Mouse (Mus musculus): ENCODE results near the gene Sc5d. TPM values are rescaled to one million over a fixed set of nuclear protein-coding genes. Genes with fewer than 3 reads are reported as not detected.

Gene Sc5d
- polyA plus RNA-seq, 1 experiment from 2014 or later, result 146 TPM

- DNase-seq, result no peak
- no peak for ATAC-seq
- no peak overlapping the region for H3K4me2 ChIP-seq (ENCODE audit: low read depth, low read length)
- no peak for TF ChIP-seq EP300 (IDR thresholded peaks at IDR 0.05; ENCODE audit: low read depth)
- TF ChIP-seq CTCF (IDR thresholded peaks at IDR 0.05; ENCODE audit: low read depth), result no peak
- no peak overlapping the region for H3K27ac ChIP-seq (ENCODE audit: low read depth)
- H3K4me3 ChIP-seq (ENCODE audit: low read depth, low read length), result no peak overlapping the region
- no peaks in the 10 kb centered on the region for H3K36me3 ChIP-seq (replicated peaks; ENCODE audit: insufficient read depth, low read length)
- H3K4me1 ChIP-seq (ENCODE audit: insufficient read depth), result no peaks in the 10 kb centered on the region
- WGBS (ENCODE audit: insufficient replicate concordance), result 66% methylated on average over 12 of the region's 12 CpGs
- no peak overlapping the region for H3K9ac ChIP-seq (replicated peaks)
- no peaks in the 10 kb centered on the region for H3K27me3 ChIP-seq (ENCODE audit: insufficient read depth, low read length)
- H3K9me3 ChIP-seq (ENCODE audit: low read length), result no peaks in the 10 kb centered on the region
Measured at GRCm38 (mm10) chr9:42229465-42230110, 34.5 kb downstream of the Sc5d start.

DNA sequence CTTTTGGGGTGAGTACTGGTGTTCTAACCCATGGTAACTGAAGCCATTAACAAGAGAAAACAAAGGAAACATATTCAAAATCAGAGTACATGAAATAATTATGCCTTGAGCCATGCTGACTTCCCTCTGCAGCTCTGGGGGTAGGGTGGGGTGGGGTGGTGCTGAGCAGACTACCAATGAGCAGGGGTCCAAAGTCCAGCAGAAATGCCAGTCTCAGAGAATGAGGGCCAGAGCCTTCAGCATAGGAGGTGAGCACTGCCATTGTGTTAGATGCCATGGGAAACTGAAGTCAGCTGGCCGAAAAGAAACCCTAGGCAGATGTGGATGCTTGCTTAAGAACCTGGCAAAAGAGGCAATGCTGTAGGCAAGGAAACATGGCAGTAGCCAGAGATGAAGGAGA, 36.3 kb downstream of the Sc5d start:
- Histone ChIP-seq H3K9ac (replicated peaks) (no peak overlapping the region), H3K9me3 (ENCODE audit: low read length) (no peaks in the 10 kb centered on the region), H3K27ac (ENCODE audit: low read depth) (no peak overlapping the region), H3K27me3 (ENCODE audit: insufficient read depth, low read length) (no peaks in the 10 kb centered on the region), H3K4me1 (ENCODE audit: insufficient read depth) (no peaks in the 10 kb centered on the region), H3K4me3 (ENCODE audit: low read depth, low read length) (no peak overlapping the region), H3K36me3 (replicated peaks; ENCODE audit: insufficient read depth, low read length) (no peaks in the 10 kb centered on the region), H3K4me2 (ENCODE audit: low read depth, low read length) (no peak overlapping the region)
- no peak for TF ChIP-seq EP300 (IDR thresholded peaks at IDR 0.05; ENCODE audit: low read depth)
- no peak for TF ChIP-seq CTCF (IDR thresholded peaks at IDR 0.05; ENCODE audit: low read depth)
- no peak for DNase-seq
- WGBS (ENCODE audit: insufficient replicate concordance), result 70% methylated on average over 1 of the region's 1 CpGs
- no peak for ATAC-seq

- no peak for TF ChIP-seq EP300 (IDR thresholded peaks at IDR 0.05; ENCODE audit: low read depth)
- no peak for TF ChIP-seq CTCF (IDR thresholded peaks at IDR 0.05; ENCODE audit: low read depth)
- Histone ChIP-seq H3K27ac (ENCODE audit: low read depth) (no peak overlapping the region), H3K27me3 (ENCODE audit: insufficient read depth, low read length) (no peaks in the 10 kb centered on the region), H3K36me3 (replicated peaks; ENCODE audit: insufficient read depth, low read length) (no peaks in the 10 kb centered on the region), H3K9me3 (ENCODE audit: low read length) (no peaks in the 10 kb centered on the region), H3K9ac (replicated peaks) (no peak overlapping the region), H3K4me1 (ENCODE audit: insufficient read depth) (no peaks in the 10 kb centered on the region), H3K4me2 (ENCODE audit: low read depth, low read length) (no peak overlapping the region), H3K4me3 (ENCODE audit: low read depth, low read length) (no peak overlapping the region)
- ATAC-seq, result no peak
- WGBS (ENCODE audit: insufficient replicate concordance), result 55% methylated on average over 12 of the region's 12 CpGs
- no peak for DNase-seq
Measured at GRCm38 (mm10) chr9:42219001-42219660, 44.9 kb downstream of the Sc5d start.

GRCm38 (mm10) chr9:42217685-42218084, 46.4 kb downstream of the Sc5d start:
- DNase-seq, result no peak
- WGBS (ENCODE audit: insufficient replicate concordance), result 70% methylated on average over 10 of the region's 10 CpGs
- Histone ChIP-seq H3K27ac (ENCODE audit: low read depth) (no peak overlapping the region), H3K4me1 (ENCODE audit: insufficient read depth) (no peaks in the 10 kb centered on the region), H3K36me3 (replicated peaks; ENCODE audit: insufficient read depth, low read length) (no peaks in the 10 kb centered on the region), H3K27me3 (ENCODE audit: insufficient read depth, low read length) (no peaks in the 10 kb centered on the region), H3K4me2 (ENCODE audit: low read depth, low read length) (no peak overlapping the region), H3K9me3 (ENCODE audit: low read length) (no peaks in the 10 kb centered on the region), H3K9ac (replicated peaks) (no peak overlapping the region), H3K4me3 (ENCODE audit: low read depth, low read length) (no peak overlapping the region)
- TF ChIP-seq CTCF (IDR thresholded peaks at IDR 0.05; ENCODE audit: low read depth) (no peak), EP300 (IDR thresholded peaks at IDR 0.05; ENCODE audit: low read depth) (no peak)
- ATAC-seq, result no peak; the same call in 1 of the 2 replicates

- Histone ChIP-seq H3K4me3 (ENCODE audit: low read depth, low read length) (no peak overlapping the region), H3K4me1 (ENCODE audit: insufficient read depth) (no peaks in the 10 kb centered on the region), H3K27ac (ENCODE audit: low read depth) (no peak overlapping the region), H3K27me3 (ENCODE audit: insufficient read depth, low read length) (no peaks in the 10 kb centered on the region), H3K9me3 (ENCODE audit: low read length) (no peaks in the 10 kb centered on the region), H3K36me3 (replicated peaks; ENCODE audit: insufficient read depth, low read length) (no peaks in the 10 kb centered on the region), H3K4me2 (ENCODE audit: low read depth, low read length) (no peak overlapping the region), H3K9ac (replicated peaks) (no peak overlapping the region)
- WGBS (ENCODE audit: insufficient replicate concordance), result 62% methylated on average over 1 of the region's 1 CpGs
- no peak for DNase-seq
- ATAC-seq, result no peak
- TF ChIP-seq EP300 (IDR thresholded peaks at IDR 0.05; ENCODE audit: low read depth), result no peak
- TF ChIP-seq CTCF (IDR thresholded peaks at IDR 0.05; ENCODE audit: low read depth), result no peak
Measured at GRCm38 (mm10) chr9:42214116-42214515, 49.9 kb downstream of the Sc5d start.

DNA sequence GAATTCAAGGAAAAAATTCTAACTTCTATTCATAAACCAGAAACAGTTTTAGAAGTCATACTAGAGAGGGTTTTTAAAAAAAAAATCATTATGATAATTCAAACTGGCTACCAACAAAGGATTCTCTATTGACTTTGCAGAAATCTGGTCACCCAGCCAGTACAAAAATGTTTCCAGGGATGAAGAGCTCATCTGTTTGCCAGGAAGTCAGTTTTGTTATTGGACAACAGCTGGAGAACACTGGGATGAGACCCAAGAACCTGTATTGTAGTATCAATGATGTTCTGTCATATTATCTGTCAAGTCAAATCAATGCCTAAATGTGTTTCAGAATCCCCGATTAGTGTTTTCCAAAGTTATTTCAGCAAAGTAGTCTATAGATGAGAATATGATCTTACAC, 50.9 kb downstream of the Sc5d start:
- H3K36me3 ChIP-seq (replicated peaks; ENCODE audit: insufficient read depth, low read length), result no peaks in the 10 kb centered on the region
- no peak overlapping the region for H3K27ac ChIP-seq (ENCODE audit: low read depth)
- no peak overlapping the region for H3K4me2 ChIP-seq (ENCODE audit: low read depth, low read length)
- TF ChIP-seq EP300 (IDR thresholded peaks at IDR 0.05; ENCODE audit: low read depth) (no peak), CTCF (IDR thresholded peaks at IDR 0.05; ENCODE audit: low read depth) (no peak)
- H3K9me3 ChIP-seq (ENCODE audit: low read length), result no peaks in the 10 kb centered on the region
- ATAC-seq (no peak), DNase-seq (no peak)
- no peak overlapping the region for H3K4me3 ChIP-seq (ENCODE audit: low read depth, low read length)
- 81% methylated on average over 1 of the region's 1 CpGs for WGBS (ENCODE audit: insufficient replicate concordance)
- H3K9ac ChIP-seq (replicated peaks), result no peak overlapping the region
- no peaks in the 10 kb centered on the region for H3K27me3 ChIP-seq (ENCODE audit: insufficient read depth, low read length)
- H3K4me1 ChIP-seq (ENCODE audit: insufficient read depth), result no peaks in the 10 kb centered on the region

Measured in liver, postnatal 0 days (tissue).